Mouse (Mus musculus) G1E (cell line): ENCODE data around the gene Zfp54.

Experiments used
- CTCF ChIP-seq: IDR thresholded peaks from 2 replicates; pipeline ENCODE4 v1.5.1; 2012; ENCODE audit warnings: low read depth, low read length, inconsistent platforms, mixed read lengths
- GATA1 ChIP-seq: IDR thresholded peaks from 2 replicates; pipeline ENCODE4 v1.6.1; 2012; ENCODE audit warnings: borderline replicate concordance, low read length, inconsistent platforms, mixed read lengths
- GATA2 ChIP-seq: IDR thresholded peaks from 2 replicates; pipeline ENCODE4 v1.6.1; 2012; ENCODE audit warnings: low read depth, low read length, inconsistent platforms, borderline replicate concordance
- POLR2AphosphoS5 ChIP-seq: IDR thresholded peaks from 2 replicates; pipeline ENCODE4 v1.6.1; 2012; ENCODE audit warnings: low read depth, low read length, inconsistent platforms; ENCODE audit not compliant: insufficient replicate concordance

DNA sequence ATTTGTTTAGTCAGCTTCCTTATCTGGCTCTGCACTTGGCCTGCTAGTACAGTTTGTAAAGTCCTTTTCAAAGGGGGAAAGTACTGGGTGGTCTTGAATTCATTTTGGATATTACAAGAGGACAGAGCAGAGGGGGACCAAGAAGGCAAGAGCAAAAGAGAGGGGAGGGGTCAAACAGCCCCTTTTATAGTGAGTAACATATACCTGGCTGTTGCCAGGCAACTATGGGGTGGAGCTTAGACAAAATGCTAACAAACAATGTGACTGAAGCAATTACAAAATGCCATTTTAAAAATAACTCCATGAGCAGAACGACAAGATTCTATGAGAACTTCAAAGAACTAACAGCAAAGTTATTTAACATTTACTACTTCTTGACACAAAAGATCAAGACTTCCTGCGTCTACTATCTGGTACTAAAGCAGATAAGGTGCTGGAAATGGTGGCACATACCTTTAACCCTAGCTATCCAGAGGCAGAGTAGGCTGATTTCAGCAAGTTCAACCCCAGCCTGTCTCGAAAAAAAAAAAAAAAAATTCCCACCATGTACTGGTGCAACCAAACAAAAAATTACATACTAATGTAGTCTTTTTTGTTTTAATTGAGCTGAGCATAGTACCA lies 49.1 kb downstream of the Zfp54 start:
- no peak for TF ChIP-seq CTCF
- no peak for TF ChIP-seq GATA1
- no peak for TF ChIP-seq POLR2AphosphoS5
- TF ChIP-seq GATA2, result no peak
